Mouse (Mus musculus) gonadal fat pad, adult 2 months (tissue): ENCODE results near the gene Ankzf1. TPM values are rescaled to one million over a fixed set of nuclear protein-coding genes. Genes with fewer than 3 reads are reported as not detected.

ENCODE experiments used
- polyA plus RNA-seq: library from polyadenylated mRNA; depleted of rRNA; stranded (reverse); fragments of >200 nt; gene quantifications from 2 replicates; pipeline ENCODE4 v1.2.3, GENCODE M21; 2012; rRNA removed

Ankzf1 gene
- polyA plus RNA-seq, 1 experiment = 25.6 TPM

Other genes with a start within 250 kb of the Ankzf1 start
- gene Ihh, start 240.5 kb upstream of the Ankzf1 start, polyA plus RNA-seq = 6.5 and 8.8 TPM in 2 replicates
- gene Nhej1, start 67.0 kb upstream of the Ankzf1 start, polyA plus RNA-seq = 3.2 and 4.9 TPM in 2 replicates
- gene Slc23a3, start 58.3 kb upstream of the Ankzf1 start, polyA plus RNA-seq = 0.34 and 0.42 TPM in 2 replicates
- gene Cnppd1, start 49.4 kb upstream of the Ankzf1 start, polyA plus RNA-seq = 40.2 and 45.9 TPM in 2 replicates
- gene Retreg2, start 49.4 kb upstream of the Ankzf1 start, polyA plus RNA-seq = 103 and 107 TPM in 2 replicates
- 46.3 and 61.0 TPM in 2 replicates for gene Zfand2b, start 23.5 kb upstream of the Ankzf1 start, polyA plus RNA-seq
- gene Abcb6, start 11.8 kb upstream of the Ankzf1 start, polyA plus RNA-seq = 24.1 and 30.1 TPM in 2 replicates
- gene Atg9a, start within 50 bp of the Ankzf1 start, polyA plus RNA-seq = 47.6 and 56.5 TPM in 2 replicates
- 27.9 and 28.1 TPM in 2 replicates for gene Glb1l, start 18.7 kb downstream of the Ankzf1 start, polyA plus RNA-seq
- 149 and 174 TPM in 2 replicates for gene Stk16, start 18.7 kb downstream of the Ankzf1 start, polyA plus RNA-seq
- gene Tuba4a, start 27.7 kb downstream of the Ankzf1 start, polyA plus RNA-seq = 31.2 and 44.9 TPM in 2 replicates
- gene A630095N17Rik, start 40.0 kb downstream of the Ankzf1 start, polyA plus RNA-seq = not detected in 2 replicates
- gene Dnajb2, start 44.3 kb downstream of the Ankzf1 start, polyA plus RNA-seq = 37.9 and 48.4 TPM in 2 replicates
- 0.03 and 0.62 TPM in 2 replicates for gene Ptprn, start 72.4 kb downstream of the Ankzf1 start, polyA plus RNA-seq
- gene Resp18, start 86.3 kb downstream of the Ankzf1 start, polyA plus RNA-seq = not detected in 2 replicates
- gene Dnpep, start 125.8 kb downstream of the Ankzf1 start, polyA plus RNA-seq = 150 and 168 TPM in 2 replicates
- 71.8 and 92.9 TPM in 2 replicates for gene Des, start 168.2 kb downstream of the Ankzf1 start, polyA plus RNA-seq
- gene Speg, start 183.1 kb downstream of the Ankzf1 start, polyA plus RNA-seq = 26.2 and 27.4 TPM in 2 replicates
- 161 and 183 TPM in 2 replicates for gene Gmppa, start 243.8 kb downstream of the Ankzf1 start, polyA plus RNA-seq